Mouse (Mus musculus) gastrocnemius, postnatal 25 days (tissue): ENCODE measurements at regions not wholly inside any gene's neighbourhood (a gene's known extent, or its start where the extent isn't known, plus 50 kb on each side); places are given as distances from the start of the nearest gene placed in this dataset.

Experiments
- DNase-seq: peaks from one replicate; pipeline ENCODE4 v3.0.0; 2022

DNA sequence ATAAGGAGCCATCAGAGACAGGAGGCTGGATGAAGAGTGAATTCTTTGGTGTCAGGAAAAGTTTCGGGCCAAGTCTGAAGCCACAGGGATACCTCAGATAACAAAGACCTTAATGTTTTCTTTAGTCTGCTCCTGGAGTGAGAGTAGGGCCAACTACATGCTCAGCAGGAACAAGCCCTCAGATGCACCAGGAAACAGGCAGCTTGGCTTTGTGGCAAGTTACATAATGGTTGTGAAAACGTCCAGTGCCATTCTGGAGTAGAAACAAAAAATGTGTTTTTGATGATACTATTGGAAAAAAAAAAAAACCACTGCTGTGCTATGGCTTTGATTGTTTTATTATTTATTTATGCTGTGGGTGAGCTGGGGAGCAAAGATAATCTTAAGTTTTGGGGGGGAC lies 452.2 kb upstream of the Mon1b start:
- DNase-seq = no peak

DNA sequence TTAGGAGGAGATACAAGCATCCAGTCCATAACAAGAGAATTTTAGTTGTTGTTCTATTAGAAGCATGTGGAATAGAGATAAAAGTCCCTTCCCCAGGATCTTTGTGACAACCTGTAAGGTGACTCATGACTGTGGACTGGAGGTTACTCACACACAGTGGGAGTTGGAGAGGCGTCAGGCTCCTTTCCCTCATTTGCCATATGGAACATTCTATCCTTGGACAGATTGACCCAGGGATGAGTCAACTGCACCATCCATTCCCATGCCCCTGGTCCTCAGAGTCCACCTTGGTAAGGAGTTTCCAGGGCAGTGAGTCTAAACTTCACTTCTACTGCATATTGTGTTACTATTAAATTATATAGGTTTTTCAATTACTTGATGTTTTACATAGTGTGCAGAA lies 444.9 kb upstream of the Mon1b start:
- no peak for DNase-seq

DNA sequence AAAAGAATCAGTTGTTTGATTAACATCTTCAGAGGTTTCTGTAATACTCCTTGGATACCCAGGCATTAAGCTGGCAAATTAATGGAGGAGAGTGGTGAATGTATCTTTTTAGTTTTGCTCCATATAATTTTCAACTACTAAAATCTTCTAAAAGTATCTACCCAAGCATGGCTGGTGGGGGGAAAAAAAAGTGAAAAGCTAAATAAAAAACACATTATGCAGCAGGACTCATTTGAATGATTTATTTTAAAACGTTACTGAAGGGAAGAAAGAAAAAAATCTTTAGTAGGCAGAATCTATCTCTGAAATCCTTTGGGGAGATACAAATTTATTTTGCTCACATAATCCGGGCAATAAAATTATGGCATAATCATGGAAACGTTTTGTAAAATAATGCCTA lies 443.9 kb upstream of the Mon1b start:
- no peak for DNase-seq
